ENCODE assay signal across 7 mouse cellular contexts in the genomic region with DNA sequence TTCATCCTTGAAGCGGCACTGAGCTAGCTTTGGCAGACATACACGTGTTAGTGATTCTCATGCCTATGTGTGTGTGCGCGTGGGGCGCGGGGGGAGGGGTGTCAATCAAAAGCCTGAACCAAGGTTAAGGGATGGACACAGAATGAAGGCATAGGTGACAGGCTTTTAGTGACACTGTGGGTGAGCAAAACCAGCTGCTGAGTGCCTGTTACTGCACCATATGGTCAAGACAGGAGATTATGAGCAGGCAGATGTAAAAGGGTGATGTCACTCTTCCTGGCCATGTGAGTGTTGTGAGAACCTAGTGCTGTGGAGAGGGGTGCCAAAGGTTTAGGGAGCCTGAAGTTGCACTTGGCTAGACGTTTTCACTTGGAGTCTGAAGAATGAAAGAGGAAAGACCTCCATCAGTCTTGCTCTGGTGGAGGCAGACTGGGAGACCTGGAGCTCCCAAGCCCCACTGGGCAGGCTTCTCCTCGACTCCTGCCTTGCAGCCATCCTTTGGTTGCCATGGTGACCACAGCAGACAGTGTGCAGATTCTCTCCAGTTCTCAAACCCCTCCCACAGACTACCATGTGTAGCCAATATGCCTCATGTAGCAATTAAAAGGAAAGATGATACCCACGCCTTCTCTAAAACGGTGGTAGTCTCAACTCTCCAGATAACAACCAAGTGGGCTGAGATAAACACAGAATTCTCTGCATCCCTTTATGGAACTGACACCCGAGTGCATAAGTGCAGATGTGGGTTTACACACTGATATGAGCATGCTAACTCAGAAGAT. TPM values are rescaled to one million over a fixed set of nuclear protein-coding genes. Genes with fewer than 3 reads are reported as not detected.
DNase-seq lines count a peak whose midpoint lies in the region; ATAC-seq lines count a peak whose summit lies in the region.

No protein-coding gene starts in this region.

- no peak overlapping the region for H3K9ac ChIP-seq in stomach, embryonic 16.5 days (ENCODE audit: low read length)

- no peaks in the 10 kb centered on the region for H3K36me3 ChIP-seq in stomach, embryonic 16.5 days (ENCODE audit: control insufficient read depth, insufficient read depth, low read length)

- H3K9me3 ChIP-seq in stomach, embryonic 16.5 days (replicated peaks; ENCODE audit: control insufficient read depth, low read length): no peaks in the 10 kb centered on the region

- H3K27me3 ChIP-seq in stomach, embryonic 16.5 days (ENCODE audit: control insufficient read depth, insufficient read depth, low read length): no peaks in the 10 kb centered on the region

- peak; percentile 70 for DNase-seq in R1 (ENCODE audit: low read depth, low spot score)
- peak; percentile 85 for DNase-seq in c-Kit-positive CD71-positive TER-119-negative erythroid progenitor cells, embryonic 14.5 days (ENCODE audit: low read depth)
- peak; percentile 64 to 79 for DNase-seq in frontal cortex, postnatal 10 days (ENCODE audit: low spot score in 2 of 2)
- DNase-seq in layer of hippocampus, postnatal 10 days (ENCODE audit: low spot score in 2 of 2): peak; percentile 46 to 65
- DNase-seq in MN1 (ENCODE audit: low spot score): no peak

- H3K27ac ChIP-seq in stomach, embryonic 16.5 days (ENCODE audit: low read length): no peak overlapping the region

- H3K4me3 ChIP-seq in stomach, embryonic 16.5 days (replicated peaks; ENCODE audit: low read length): no peak overlapping the region

- H3K4me2 ChIP-seq in stomach, embryonic 16.5 days (ENCODE audit: low read depth, low read length): no peak overlapping the region

- WGBS in stomach, embryonic 16.5 days: 44% methylated on average over 11 of the region's 11 CpGs

- peak; percentile 91 for ATAC-seq in megakaryocyte-erythroid progenitor cell, adult 5-6 weeks (replicated peaks; ENCODE audit: low FRiP score, low TSS enrichment, poor library complexity, severe bottlenecking)
- peak; percentile 75 for ATAC-seq in stomach, embryonic 16.5 days (ENCODE audit: insufficient read depth, low FRiP score)

- peaks cover 6% of the 10 kb centered on the region; the same call in 1 of the 2 replicates for H3K4me1 ChIP-seq in stomach, embryonic 16.5 days (ENCODE audit: control insufficient read depth, insufficient read depth, low read length)

RNA-seq across cellular contexts. Expression of a gene that starts 5.5 kb away (rescaled TPM):
- 10 to 100 TPM; 70.4 to 73.3 TPM for total RNA-seq in layer of hippocampus, postnatal 10 days (2021)
- total RNA-seq in megakaryocyte-erythroid progenitor cell, adult 5-6 weeks (2014; fragmentation: Nextera tagmentation): 34.1 and 50.0 TPM in 2 replicates
- 24.7 and 32.6 TPM in 2 replicates for total RNA-seq in megakaryocyte-erythroid progenitor cell, adult 5-6 weeks (2017)
- 3.6 and 4.3 TPM in 2 replicates for polyA plus RNA-seq in stomach, embryonic 16.5 days (2015; fragmentation: Nextera tagmentation; extraction: Ambion mirVana)
